Mouse (Mus musculus): Measurements from ENCODE around the gene Arrdc1.
"Not testable (repeated sequence)": the region's sequence is repeated elsewhere in the genome, so short reads cannot be mapped to it uniquely, and the experiment has no call there.

Gene Arrdc1

GRCm38 (mm10) chr2:24935057-24935796 lies at the start of gene Arrdc1:
TSS of gene Arrdc1 (minus strand) at chr2:24935252.
- in situ Hi-C loops (cut with MboI, MseI), result no loop called here

DNA sequence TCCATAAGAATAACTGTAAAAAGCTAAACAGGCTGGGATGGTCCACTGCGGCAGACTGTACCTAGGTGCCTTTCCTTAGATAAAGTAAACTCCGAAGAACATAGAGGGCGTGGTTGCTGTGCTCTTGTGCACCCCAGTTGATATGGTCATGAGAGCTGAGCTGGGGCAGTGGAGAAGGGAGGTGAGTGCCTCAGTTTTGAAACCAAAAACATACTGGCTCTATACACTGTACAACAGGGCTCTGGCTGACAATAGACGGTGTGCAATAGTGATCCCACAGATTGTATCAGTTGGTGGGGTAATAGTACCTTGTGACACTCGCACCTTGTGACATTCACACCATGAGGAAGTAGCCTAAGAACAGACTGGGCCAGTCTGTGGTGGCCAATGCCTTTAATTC lies 41.9 kb upstream of the Arrdc1 start:
- in situ Hi-C loops (cut with MboI, MseI), result no loop called here

GRCm38 (mm10) chr2:24975704-24976297 lies 40.7 kb upstream of the Arrdc1 start, which contains the start of gene Pnpla7:
TSS of gene Pnpla7 (plus strand) at chr2:24976033.
- in situ Hi-C loops (cut with MboI, MseI), result no loop called here

DNA sequence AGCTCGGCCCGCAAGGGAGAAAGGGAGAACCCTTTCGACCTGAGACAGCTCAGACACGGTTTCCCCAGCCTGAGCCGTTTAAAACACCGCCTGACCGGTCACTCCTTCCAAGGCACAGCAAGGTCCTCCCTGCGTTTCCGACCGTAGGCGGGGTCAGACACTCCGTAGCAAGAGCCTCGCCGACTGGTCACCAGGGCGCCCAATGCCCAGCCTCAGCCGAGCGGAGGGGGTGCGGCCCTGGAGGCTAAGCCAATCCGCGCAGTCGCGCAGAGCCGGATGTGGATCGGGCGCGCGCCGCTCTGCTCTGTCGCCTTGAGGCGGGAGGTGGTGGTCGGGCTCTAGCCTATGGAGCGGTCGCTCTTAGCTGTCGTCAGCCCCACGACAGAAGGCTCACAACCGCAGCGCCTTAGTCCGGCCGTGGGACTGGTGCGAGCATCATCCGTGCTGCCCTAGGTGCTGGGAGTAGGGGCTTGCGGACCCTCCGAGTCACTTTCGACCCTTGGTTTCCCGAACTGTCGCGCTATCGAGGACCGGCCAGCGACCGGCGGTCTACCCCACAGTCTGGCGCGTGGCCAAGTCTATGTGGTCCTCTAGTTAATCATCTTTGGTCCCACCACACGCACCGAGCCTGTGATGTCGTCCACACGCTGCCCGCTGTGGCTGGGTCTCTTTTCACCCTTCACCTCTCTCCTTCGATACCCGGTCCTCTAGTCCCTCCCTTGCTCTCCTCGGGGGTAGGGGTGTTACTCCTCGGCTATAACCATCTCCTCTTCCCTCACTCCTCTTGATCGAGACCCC lies 40.1 kb upstream of the Arrdc1 start, which contains the start of gene Mrpl41:
Mrpl41 (minus strand) TSS at position 193 of the 798 bp plus-strand sequence.
- in situ Hi-C loops (cut with MboI, MseI), result no loop called here

DNA sequence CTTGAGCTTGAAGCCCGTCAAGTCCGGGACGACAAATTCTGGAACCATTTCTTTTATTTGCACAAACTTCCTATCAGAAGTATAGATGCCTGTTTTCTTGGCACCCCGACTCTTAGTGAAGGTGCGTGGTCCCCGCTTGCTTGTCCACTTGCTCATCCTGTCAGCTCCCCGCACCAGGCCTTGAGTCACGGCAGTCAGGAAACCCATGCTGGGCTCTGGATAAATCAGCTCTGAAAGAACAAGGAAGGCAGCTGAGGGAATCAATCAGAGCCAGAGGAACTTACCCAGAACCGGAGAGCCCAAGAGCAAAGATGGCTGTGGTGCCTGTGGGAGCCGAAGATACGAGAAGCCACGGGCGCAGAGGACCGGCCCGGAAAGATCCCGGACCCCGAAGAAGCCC lies 39.4 kb upstream of the Arrdc1 start:
- in situ Hi-C loops (cut with MboI, MseI), result not testable (repeated sequence)

DNA sequence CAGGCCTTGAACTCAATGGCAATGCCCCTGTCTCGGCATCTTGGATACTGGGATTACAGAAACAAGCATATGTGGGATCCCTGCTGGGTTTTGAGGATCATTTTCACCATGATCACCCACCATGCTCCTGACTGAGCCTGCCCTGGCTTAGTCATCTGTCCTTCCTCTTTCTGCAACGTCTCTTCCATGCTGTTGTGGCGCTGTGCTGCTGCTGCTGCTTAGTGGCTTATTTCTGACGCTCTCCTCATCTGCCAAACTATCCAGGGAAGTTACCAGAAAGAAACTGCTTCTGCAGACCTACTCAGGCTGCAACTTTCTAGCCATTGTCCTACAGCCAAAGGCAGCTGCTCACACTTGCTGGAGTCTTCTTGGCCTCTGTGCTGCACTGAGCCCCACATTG lies 35.3 kb upstream of the Arrdc1 start:
- in situ Hi-C loops (cut with MboI, MseI), result no loop called here

DNA sequence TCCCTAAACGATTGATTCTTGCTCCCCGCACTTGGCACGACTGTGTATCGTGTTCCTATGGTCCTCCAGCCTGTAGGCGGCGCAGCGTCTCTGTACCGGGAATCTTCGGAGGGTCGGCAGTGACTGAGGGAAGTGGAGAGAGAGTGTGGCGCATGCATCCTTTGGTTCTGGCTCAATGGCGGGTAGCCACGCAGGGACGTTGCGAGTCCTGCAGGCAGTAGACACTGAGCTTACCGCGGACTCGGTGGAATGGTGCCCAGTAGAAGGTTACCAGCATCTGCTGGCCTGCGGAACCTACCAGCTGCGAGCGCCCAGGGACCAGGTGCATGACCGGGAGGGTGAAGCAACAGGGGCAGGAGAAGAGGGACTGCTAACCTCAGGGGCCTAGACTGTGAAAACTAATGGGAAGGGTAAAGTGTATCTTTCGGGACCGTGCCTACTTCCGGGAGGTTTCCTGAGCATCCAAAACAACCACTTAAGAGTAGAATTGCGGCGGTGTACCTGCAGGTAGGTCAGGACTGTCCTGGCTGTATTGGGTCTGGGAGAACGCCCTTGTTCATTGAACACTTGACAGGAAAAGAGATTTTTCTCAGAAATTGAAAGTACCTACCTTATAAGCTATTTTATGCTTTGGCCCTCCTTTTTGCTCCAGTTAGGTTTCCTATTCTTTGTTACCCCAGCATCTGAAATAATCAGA lies 27.4 kb upstream of the Arrdc1 start, which contains the start of gene Dph7:
Dph7 (plus strand) TSS at position 97 of the 697 bp plus-strand sequence.
- in situ Hi-C loops (cut with MboI, MseI), result no loop called here

- in situ Hi-C loops (cut with MboI, MseI), result no loop called here
Observed at GRCm38 (mm10) chr2:24960910-24961309, 25.9 kb upstream of the Arrdc1 start.

DNA sequence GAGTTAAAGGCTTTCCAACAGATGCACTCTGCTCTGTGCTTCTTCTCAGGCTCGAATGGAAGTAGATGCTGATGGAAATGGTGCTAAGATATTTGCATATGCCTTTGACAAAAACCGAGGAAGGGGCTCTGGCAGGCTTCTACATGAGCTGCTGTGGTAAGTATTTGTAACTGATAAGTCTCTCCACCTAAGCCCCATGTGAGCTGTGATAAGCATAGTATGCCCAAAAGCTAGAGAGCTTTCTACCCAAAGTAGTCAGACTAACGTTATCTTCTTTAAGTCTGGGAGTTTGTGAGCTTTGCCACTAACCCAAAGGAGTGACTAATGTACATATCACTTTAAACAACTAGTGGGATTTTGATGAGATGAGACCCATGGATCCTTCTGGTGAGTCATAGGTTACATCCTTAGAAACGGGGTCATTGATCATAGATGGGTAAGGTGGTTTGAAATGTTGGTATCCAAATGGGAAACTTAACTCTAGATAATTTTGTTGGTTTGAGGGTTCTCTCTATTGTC lies 17.5 kb upstream of the Arrdc1 start:
- in situ Hi-C loops (cut with MboI, MseI), result no loop called here

DNA sequence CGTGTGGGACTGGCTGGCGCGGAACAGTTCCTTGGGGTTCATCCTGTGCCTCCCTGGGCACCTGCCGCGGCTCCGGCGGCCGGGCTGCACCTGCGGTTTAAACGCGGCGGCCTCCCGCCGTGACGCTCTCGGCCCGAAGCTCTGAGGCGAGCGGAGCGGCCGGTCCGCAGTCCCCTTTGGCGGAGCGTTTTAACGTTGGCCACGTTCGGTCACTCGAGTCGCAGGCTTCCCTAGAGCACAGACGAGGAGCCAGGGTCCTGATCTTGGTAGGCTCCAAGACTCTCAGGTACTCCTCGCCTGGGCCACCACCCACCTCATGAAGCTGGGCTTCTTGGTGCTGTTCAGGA lies 15.1 kb upstream of the Arrdc1 start:
- in situ Hi-C loops (cut with MboI, MseI), result no loop called here

DNA sequence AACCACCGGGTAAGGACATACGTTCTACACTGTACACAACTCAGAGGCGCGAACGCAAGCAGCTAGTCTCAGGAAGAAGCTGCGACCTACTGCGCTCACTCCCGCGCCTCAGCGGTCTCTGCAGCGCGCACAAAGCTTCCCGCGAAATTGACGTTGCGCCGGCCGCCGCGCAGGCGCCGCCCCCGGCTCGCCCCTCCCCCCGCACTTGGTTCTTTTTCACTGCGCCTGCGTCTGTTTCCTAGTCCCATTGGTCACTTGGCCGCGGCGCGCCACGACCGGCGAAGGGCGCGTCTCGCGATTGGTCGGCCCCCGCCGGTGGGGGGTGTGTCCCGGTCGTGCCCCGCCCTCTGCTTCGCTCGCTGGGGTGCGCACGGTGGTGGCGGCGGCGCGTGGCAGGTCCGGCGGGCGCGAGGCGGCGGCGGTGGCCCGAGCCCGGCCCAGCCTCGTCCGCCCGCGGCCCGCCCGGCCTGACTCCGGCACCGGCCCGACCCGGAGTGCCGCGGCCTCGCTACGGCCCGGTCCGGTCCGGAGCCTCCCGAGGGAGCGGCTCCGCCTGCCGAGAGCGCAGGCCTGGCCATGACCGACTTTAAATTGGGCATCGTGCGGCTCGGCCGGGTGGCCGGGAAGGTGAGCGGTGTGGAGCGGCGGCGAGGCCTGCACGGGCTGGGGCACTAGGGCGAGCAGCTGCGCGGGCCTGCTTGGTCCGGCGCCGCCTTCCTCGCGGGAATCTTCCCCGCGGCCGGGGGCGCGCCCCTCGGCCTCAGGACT lies 14.6 kb upstream of the Arrdc1 start, which contains the start of gene Zmynd19:
Zmynd19 (plus strand) TSS at position 372 of the 768 bp plus-strand sequence.
- in situ Hi-C loops (cut with MboI, MseI), result no loop called here

DNA sequence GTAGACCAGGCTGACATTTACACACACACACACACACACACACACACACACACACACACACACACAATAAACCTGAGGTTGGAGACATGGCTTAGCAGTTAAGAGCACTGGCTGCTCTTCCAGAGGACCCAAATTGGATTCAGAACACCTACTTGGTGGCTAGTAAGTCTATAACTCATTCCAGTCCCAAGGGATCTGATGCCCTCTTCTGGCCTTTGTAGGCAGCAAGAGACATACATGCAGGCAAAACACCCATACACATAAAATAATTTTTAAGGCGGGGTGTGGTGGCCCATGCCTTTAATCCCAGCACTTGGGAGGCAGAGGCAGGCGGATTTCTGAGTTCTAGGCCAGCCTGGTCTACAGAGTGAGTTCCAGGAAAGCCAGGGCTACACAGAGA lies 9.3 kb upstream of the Arrdc1 start:
- in situ Hi-C loops (cut with MboI, MseI), result not testable (repeated sequence)

DNA sequence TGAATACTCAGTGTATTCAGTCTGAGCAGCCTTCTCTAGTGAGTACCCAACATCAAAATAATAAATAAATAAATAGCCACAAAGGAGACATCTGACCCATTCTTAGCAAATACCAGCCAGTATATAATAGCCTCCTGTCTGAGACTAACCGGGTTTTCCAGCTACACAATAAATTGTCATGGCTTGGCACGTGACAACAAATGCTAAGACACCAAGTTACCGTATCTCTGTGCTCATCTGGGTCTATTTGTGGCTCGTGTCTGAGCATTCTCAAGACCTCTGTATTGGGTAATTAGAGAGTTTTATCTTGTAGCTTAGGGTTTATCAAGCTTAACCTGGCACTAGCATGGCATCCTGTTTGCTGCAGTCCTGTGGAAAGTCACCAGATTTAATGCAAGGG lies 7.0 kb upstream of the Arrdc1 start:
- in situ Hi-C loops (cut with MboI, MseI), result no loop called here

DNA sequence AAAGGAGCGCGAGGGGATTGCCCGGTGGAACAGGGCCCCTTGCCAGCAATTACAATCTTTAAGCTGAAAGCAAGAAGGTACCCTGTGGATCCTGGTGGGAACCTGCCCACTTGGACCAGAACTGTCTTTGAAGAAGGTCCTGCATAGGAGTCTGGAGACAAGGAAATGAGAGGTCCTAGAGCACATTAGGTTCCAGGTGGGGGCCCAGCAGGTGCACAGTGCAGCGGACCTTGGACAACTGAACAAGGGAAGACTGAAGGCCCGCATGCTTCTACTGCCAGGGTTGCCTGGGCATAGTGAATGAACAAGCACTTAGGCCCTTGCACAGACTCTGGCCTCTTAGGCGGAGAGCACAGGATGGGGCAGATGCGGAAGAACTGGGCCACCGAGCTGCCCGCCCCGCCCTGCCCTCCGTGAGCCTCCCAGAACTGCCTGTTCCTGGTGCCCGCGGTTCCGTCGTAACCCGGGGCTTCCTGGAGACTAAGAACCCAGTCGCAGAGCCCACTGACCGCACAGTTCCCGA lies 550 bp downstream of the Arrdc1 start:
- in situ Hi-C loops (cut with MboI, MseI), result no loop called here

DNA sequence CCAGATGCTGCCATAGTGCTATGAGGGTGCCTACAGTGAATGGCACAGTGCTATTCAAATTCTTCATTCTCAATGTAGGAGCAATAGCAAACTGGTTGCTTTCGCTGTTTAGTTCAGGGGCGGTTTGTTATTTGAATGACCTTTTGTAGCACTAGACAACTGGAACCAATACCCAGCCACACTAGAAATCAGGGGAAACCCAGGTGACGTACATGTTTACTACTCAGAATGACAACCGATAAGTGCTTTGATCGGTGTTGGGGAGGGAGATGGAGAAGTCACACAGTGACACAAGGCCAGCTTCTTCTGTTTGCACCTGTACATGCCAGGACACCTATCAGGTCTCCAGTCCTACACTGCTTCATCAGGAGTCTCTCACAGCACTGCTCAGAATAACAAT lies 5.5 kb downstream of the Arrdc1 start:
- in situ Hi-C loops (cut with MboI, MseI), result no loop called here

- in situ Hi-C loops (cut with MboI, MseI), result no loop called here
Observed at GRCm38 (mm10) chr2:24929119-24929518, 5.9 kb downstream of the Arrdc1 start.

GRCm38 (mm10) chr2:24927810-24928479 lies 7.1 kb downstream of the Arrdc1 start:
- in situ Hi-C loops (cut with MboI, MseI), result no loop called here

DNA sequence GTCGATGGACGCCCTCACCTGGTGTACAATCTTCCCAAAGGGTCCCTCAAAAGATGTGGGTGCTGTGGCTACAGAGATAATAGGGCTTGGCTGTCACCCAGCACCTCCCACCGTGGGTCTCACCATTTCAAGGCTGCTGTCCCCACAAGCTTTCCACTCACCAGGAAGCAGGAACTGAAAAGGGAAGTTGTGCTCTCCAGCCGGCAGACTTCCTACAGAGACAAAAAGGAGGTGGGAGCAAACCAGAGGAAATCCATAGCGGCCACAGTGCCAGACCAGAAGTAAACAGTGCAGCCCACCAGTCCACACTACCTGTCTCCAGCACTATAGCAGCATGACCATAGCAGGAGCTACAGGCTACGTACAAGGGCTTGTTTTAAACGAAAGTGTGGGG lies 8.1 kb downstream of the Arrdc1 start:
- in situ Hi-C loops (cut with MboI, MseI), result no loop called here

DNA sequence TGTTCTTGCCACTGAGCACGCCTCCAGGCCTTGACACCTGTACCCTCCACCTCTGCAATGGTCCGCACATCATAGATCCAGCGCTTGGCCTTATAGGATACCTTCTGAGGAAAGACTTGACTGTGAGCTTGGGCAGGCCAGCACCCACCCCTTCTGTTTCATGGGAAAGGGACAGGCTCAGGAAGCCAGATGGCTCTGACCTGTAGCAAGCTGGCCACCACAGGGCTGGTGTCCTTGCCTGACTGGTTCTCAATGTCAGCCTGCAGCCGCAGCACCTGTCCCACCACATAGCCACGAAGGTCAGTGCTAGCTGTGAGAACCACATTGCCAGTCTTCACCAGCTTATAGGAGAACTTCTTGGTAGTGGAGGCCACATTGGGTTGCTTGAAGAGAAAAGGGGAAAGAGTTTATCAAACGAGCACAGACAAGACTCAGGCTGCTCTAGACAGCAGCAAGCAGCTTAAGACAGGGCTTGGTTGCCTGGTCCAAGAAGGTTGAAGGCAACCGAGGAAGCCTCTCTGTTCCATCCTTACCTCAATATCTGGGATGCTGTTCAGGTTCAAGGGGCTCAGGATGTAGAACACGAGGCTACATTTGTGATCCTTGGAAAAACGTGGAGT lies 8.6 kb downstream of the Arrdc1 start:
- in situ Hi-C loops (cut with MboI, MseI), result no loop called here

GRCm38 (mm10) chr2:24925284-24925683 lies 9.8 kb downstream of the Arrdc1 start:
- in situ Hi-C loops (cut with MboI, MseI), result no loop called here
